Mouse (Mus musculus): ENCODE results near the gene Mgp. TPM values are rescaled to one million over a fixed set of nuclear protein-coding genes. Genes with fewer than 3 reads are reported as not detected.
"Not testable (repeated sequence)": the region's sequence is repeated elsewhere in the genome, so short reads cannot be mapped to it uniquely, and the experiment has no call there.

Gene Mgp
- polyA plus RNA-seq, 1 experiment from 2014 or later, result 605 TPM

DNA sequence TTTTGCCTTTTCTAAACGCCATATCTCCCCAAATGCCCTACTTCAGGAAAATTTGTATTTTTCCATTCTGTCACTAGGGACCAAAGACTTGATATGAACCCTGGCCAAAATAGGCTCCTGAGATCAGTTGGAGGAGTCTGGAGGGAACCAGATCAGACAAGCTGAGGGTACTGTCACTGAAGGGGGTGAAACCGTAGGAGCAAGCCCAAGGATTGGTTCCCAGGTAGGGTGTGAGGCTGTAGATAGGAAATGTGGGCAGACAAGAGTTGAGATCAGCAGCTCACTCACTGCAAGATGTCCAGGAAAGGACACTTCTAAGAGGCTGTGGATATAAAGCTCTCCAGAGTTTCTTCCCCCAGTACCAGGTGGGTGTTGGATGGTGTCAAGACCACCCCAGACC, 16.4 kb upstream of the Mgp start:
- Histone ChIP-seq H3K9me3 (replicated peaks; ENCODE audit: low read length) (no peaks in the 10 kb centered on the region), H3K4me3 (replicated peaks; ENCODE audit: low read depth, low read length) (no peak overlapping the region), H3K27ac (0 out of 2 replicates have a peak overlapping the region, but pooled peaks have one; percentile 5), H3K4me2 (ENCODE audit: low read length) (no peak overlapping the region), H3K4me1 (replicated peaks; ENCODE audit: insufficient read depth, low read length) (peaks cover 3% of the 10 kb centered on the region), H3K9ac (ENCODE audit: low read depth, low read length) (no peak overlapping the region), H3K27me3 (ENCODE audit: insufficient read depth, low read length) (no peaks in the 10 kb centered on the region), H3K36me3 (ENCODE audit: insufficient read depth, low read length) (no peaks in the 10 kb centered on the region)
- 91% methylated on average over 2 of the region's 2 CpGs for whole genome bisulfite sequencing
- no peak for DNase-seq (ENCODE audit: low spot score)
- no peak for TF ChIP-seq CTCF (IDR thresholded peaks at IDR 0.05; ENCODE audit: low read depth)
- no peak for ATAC-seq (replicated peaks; ENCODE audit: low FRiP score, low read depth)

DNA sequence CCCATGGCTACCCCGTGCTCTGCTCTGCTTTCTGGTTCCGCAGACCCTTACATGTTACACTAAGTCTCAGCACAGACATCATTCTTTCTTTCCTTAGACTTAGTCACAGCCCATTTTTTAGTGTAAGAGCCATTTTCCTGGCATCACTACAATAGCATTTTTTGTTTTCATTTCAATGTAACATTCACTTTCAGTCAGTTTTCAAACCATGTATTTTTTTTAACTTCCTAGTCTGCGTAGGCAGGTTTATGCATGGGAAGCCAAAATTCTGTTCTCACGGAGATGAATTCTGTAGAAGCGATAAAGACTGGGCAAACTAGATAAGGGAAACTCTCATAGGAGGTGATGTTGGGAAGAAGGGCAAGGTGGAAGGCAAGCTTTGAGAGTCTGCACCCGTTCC, 13.9 kb upstream of the Mgp start:
- H3K4me1 ChIP-seq (replicated peaks; ENCODE audit: insufficient read depth, low read length), result no peaks in the 10 kb centered on the region
- ATAC-seq (replicated peaks; ENCODE audit: low FRiP score, low read depth) (no peak), DNase-seq (ENCODE audit: low spot score) (no peak)
- no peak overlapping the region for H3K9ac ChIP-seq (ENCODE audit: low read depth, low read length)
- H3K4me2 ChIP-seq (ENCODE audit: low read length), result no peak overlapping the region
- no peak for TF ChIP-seq CTCF (IDR thresholded peaks at IDR 0.05; ENCODE audit: low read depth)
- no peaks in the 10 kb centered on the region for H3K36me3 ChIP-seq (ENCODE audit: insufficient read depth, low read length)
- no peak overlapping the region for H3K4me3 ChIP-seq (replicated peaks; ENCODE audit: low read depth, low read length)
- no peaks in the 10 kb centered on the region for H3K9me3 ChIP-seq (replicated peaks; ENCODE audit: low read length)
- 86% methylated on average over 6 of the region's 6 CpGs for WGBS
- H3K27ac ChIP-seq, result no peak overlapping the region
- H3K27me3 ChIP-seq (ENCODE audit: insufficient read depth, low read length), result no peaks in the 10 kb centered on the region

DNA sequence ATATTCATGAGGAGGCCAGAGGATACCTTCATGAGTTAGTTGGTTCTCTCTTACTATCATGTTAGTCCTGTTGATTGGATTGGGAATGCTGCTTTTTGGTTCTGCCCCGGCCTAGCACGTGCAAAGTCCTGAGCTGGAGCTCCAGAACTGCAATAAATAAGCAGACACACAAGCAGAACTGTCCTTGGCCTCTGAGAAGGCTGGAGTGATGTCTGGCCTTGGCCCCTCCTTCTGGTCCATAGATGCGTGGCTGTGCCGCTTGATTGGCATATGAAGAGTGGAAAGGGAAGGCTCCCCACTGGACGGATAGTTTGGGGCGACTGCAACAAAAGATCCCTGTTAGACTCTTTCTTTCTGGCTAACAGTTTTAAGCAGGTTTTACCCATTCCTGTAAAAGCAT, 13.4 kb upstream of the Mgp start:
- H3K4me1 ChIP-seq (replicated peaks; ENCODE audit: insufficient read depth, low read length), result no peaks in the 10 kb centered on the region
- no peak overlapping the region for H3K4me3 ChIP-seq (replicated peaks; ENCODE audit: low read depth, low read length)
- no peak overlapping the region for H3K27ac ChIP-seq
- DNase-seq (ENCODE audit: low spot score) (no peak), ATAC-seq (replicated peaks; ENCODE audit: low FRiP score, low read depth) (no peak)
- no peak overlapping the region for H3K4me2 ChIP-seq (ENCODE audit: low read length)
- H3K9me3 ChIP-seq (replicated peaks; ENCODE audit: low read length), result no peaks in the 10 kb centered on the region
- 89% methylated on average over 6 of the region's 6 CpGs for WGBS
- H3K27me3 ChIP-seq (ENCODE audit: insufficient read depth, low read length), result no peaks in the 10 kb centered on the region
- H3K36me3 ChIP-seq (ENCODE audit: insufficient read depth, low read length), result no peaks in the 10 kb centered on the region
- H3K9ac ChIP-seq (ENCODE audit: low read depth, low read length), result no peak overlapping the region
- TF ChIP-seq CTCF (IDR thresholded peaks at IDR 0.05; ENCODE audit: low read depth), result no peak

DNA sequence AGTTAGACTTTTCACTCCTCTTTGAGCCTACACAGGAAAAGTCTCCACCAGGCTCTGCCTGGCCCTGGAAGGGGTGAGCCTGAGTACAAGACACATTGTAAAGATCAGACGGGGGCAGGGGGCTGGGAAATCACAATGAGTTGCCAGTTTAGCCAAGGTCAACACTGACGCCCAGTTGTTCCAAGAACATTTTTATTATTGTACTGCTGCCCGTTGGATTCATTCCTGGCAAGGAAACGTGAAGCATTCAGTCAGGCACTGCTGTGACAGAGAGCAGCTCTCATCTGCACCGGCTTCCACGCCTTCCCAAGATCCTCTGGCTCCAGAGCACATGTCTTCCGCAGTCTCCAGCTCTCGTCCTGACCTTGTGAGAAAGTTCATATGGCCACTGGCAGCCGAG, 12.2 kb upstream of the Mgp start:
- Histone ChIP-seq H3K36me3 (ENCODE audit: insufficient read depth, low read length) (no peaks in the 10 kb centered on the region), H3K27ac (peak overlapping the region; percentile 63; the same call in 1 of the 2 replicates), H3K27me3 (ENCODE audit: insufficient read depth, low read length) (no peaks in the 10 kb centered on the region), H3K4me1 (replicated peaks; ENCODE audit: insufficient read depth, low read length) (no peaks in the 10 kb centered on the region), H3K4me3 (replicated peaks; ENCODE audit: low read depth, low read length) (no peak overlapping the region), H3K9ac (ENCODE audit: low read depth, low read length) (no peak overlapping the region), H3K9me3 (replicated peaks; ENCODE audit: low read length) (no peaks in the 10 kb centered on the region), H3K4me2 (ENCODE audit: low read length) (no peak overlapping the region)
- WGBS, result 36% methylated on average over 9 of the region's 9 CpGs
- no peak for TF ChIP-seq CTCF (IDR thresholded peaks at IDR 0.05; ENCODE audit: low read depth)
- ATAC-seq (replicated peaks; ENCODE audit: low FRiP score, low read depth) (peak; percentile 43; the same call in 1 of the 2 replicates), DNase-seq (ENCODE audit: low spot score) (peak; percentile 83)

DNA sequence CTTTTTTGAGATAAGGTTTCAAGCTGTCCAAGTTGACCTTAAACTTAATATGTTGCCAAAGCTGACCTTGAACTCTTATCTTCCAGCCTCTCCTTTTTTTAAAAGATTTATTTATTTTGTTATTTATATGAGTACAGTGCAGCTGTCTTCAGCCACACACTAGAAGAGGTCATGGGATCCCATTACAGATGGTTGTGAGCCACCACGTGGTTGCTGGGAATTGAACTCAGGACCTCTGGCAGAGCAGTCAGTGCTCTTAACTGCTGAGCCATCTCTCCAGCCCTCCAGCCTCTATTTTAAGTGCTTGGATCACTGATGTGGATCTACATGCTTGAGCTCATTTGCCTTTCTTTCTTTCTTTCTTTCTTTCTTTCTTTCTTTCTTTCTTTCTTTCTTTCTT, 9.1 kb upstream of the Mgp start:
- H3K36me3 ChIP-seq (ENCODE audit: insufficient read depth, low read length); H3K27me3 ChIP-seq (ENCODE audit: insufficient read depth, low read length); H3K4me2 ChIP-seq (ENCODE audit: low read length); ATAC-seq (replicated peaks; ENCODE audit: low FRiP score, low read depth); H3K4me1 ChIP-seq (replicated peaks; ENCODE audit: insufficient read depth, low read length); H3K9ac ChIP-seq (ENCODE audit: low read depth, low read length); H3K4me3 ChIP-seq (replicated peaks; ENCODE audit: low read depth, low read length); H3K27ac ChIP-seq; H3K9me3 ChIP-seq (replicated peaks; ENCODE audit: low read length): not testable (repeated sequence)
- DNase-seq (ENCODE audit: low spot score), result peak; percentile 53
- WGBS, result 28% methylated on average over 1 of the region's 1 CpGs

DNA sequence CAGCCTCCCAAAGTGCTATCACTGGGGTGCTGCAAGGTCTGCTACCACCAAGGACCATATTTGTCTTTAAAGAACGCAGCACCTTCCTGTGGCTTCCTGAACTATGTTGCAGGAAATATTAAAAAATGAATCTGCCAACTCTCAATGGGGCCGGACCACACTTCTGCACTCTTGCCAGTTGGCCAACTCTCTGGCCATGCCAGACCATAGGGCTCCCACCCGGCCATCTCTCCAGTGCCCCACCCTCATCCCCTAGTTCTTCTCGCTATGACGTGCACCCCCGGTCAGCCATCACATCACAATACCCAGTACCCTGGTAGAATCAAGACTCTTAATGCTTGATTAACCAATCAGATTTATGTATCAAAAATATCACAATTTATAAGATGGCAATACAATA, 8.3 kb upstream of the Mgp start:
- H3K9me3 ChIP-seq (replicated peaks; ENCODE audit: low read length), result no peaks in the 10 kb centered on the region
- H3K4me2 ChIP-seq (ENCODE audit: low read length), result no peak overlapping the region
- WGBS, result 92% methylated on average over 6 of the region's 6 CpGs
- no peak for TF ChIP-seq CTCF (IDR thresholded peaks at IDR 0.05; ENCODE audit: low read depth)
- ATAC-seq (replicated peaks; ENCODE audit: low FRiP score, low read depth) (no peak; the same call in 1 of the 2 replicates), DNase-seq (ENCODE audit: low spot score) (no peak)
- H3K4me3 ChIP-seq (replicated peaks; ENCODE audit: low read depth, low read length), result no peak overlapping the region
- H3K36me3 ChIP-seq (ENCODE audit: insufficient read depth, low read length), result no peaks in the 10 kb centered on the region
- H3K27ac ChIP-seq, result no peak overlapping the region
- no peaks in the 10 kb centered on the region for H3K27me3 ChIP-seq (ENCODE audit: insufficient read depth, low read length)
- H3K9ac ChIP-seq (ENCODE audit: low read depth, low read length), result no peak overlapping the region
- no peaks in the 10 kb centered on the region for H3K4me1 ChIP-seq (replicated peaks; ENCODE audit: insufficient read depth, low read length)

DNA sequence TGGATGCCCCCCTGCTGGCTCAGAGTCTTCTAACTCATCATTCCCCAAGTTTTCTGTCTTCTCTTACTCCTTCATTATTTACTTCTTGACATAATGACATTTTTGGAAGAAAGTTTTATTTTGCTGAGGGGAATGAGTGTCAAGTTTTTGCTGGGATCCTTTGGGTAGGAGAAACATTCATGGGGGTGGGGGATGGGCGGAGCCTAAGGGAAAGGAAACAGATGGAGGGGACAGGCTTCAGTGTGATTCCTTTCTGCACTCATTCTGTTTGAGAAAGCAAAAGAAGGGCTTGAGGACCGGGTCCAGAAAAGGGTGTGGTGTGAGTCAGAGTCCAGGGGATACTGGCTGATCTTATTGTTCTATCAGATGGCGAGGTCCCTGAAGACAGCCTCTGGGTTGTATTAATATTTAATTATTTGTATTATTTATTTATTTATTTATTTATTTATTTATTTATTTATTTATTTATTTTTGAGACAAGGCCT, 7.8 kb upstream of the Mgp start:
- WGBS, result 72% methylated on average over 3 of the region's 3 CpGs
- no peak; the same call in 1 of the 2 replicates for ATAC-seq (replicated peaks; ENCODE audit: low FRiP score, low read depth)

More for the DNA sequence above, 7.8 kb upstream of the Mgp start:
- Histone ChIP-seq H3K36me3 (ENCODE audit: insufficient read depth, low read length) (no peaks in the 10 kb centered on the region), H3K4me3 (replicated peaks; ENCODE audit: low read depth, low read length) (no peak overlapping the region), H3K9me3 (replicated peaks; ENCODE audit: low read length) (no peaks in the 10 kb centered on the region), H3K4me1 (replicated peaks; ENCODE audit: insufficient read depth, low read length) (no peaks in the 10 kb centered on the region), H3K4me2 (ENCODE audit: low read length) (no peak overlapping the region), H3K27ac (no peak overlapping the region), H3K9ac (ENCODE audit: low read depth, low read length) (no peak overlapping the region), H3K27me3 (ENCODE audit: insufficient read depth, low read length) (no peaks in the 10 kb centered on the region)
- TF ChIP-seq CTCF (IDR thresholded peaks at IDR 0.05; ENCODE audit: low read depth), result no peak
- DNase-seq (ENCODE audit: low spot score), result no peak

Data from kidney, postnatal 0 days (tissue).